Mouse (Mus musculus): ENCODE results near the gene Erv3.
"Not testable (repeated sequence)": the region's sequence is repeated elsewhere in the genome, so short reads cannot be mapped to it uniquely, and the experiment has no call there.

Gene Erv3

GRCm38 (mm10) chr2:131864262-131864796 lies 4.8 kb upstream of the Erv3 start:
- DNase-seq (ENCODE audit: low spot score in 2 of 2): no peak

- peak in 1 of 2 experiments; percentile 45 for DNase-seq (ENCODE audit: low spot score in 2 of 2)
Measured at GRCm38 (mm10) chr2:131863472-131863871, 3.9 kb upstream of the Erv3 start.

DNA sequence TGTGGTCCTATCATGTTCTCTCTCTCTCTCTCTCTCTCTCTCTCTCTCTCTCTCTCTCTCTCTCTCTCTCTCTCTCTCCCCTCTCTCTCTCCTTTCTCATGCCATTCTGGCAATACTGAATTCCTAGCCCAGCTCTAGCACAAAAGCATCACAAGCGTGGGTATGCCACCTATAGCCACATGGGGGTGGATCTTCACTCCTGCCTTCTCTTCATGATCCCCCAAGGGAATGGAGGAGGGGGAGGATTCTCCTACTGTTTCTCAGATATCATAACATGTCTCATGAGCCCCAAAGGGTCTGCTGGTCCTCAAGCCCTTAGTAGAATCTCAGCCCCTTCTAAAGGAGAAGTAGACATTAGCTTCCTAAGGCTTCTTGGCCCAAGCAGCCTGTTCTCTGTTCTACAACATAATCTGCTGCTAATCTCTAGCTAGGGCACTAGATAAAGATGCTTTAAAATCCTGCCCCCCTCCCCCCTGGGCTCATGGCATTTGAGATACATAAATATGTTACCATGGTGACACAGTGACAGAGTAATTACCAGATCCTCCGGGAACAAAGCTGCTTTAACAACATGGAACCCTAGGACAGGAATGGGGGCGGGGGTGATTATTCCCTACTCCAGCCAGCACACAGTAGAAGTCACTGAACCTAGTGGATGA lies 3.2 kb upstream of the Erv3 start:
- DNase-seq (ENCODE audit: low spot score in 2 of 2): peak in 1 of 2 experiments; percentile 54

GRCm38 (mm10) chr2:131857838-131858237 lies 1.7 kb downstream of the Erv3 start:
- DNase-seq (ENCODE audit: low spot score in 2 of 2): no peak

- no peak for DNase-seq (ENCODE audit: low spot score in 2 of 2)
Measured at GRCm38 (mm10) chr2:131853719-131854118, 5.8 kb downstream of the Erv3 start.

- DNase-seq (ENCODE audit: low spot score in 2 of 2): peak; percentile 52 to 69
Measured at GRCm38 (mm10) chr2:131851333-131852092, 8.0 kb downstream of the Erv3 start.

DNA sequence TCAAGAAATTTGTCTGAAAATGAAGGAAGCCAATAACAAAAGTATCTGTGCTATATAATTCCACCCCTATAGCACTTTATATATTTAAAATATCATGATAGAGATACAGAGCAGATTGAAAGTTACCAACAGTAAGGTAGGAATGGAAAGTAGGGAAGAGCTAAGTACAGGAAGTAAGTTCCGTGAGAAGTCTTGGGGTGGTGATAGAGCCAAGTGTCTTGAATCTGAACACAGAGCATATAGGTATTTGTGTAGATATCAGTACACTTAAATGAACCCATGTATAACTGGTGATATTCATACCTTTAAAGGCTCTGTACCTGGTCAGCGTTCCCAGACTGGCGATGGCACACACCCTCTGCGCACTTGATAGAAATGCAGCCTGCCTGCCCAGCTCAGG lies 9.5 kb downstream of the Erv3 start:
- no peak for DNase-seq (ENCODE audit: low spot score in 2 of 2)

DNA sequence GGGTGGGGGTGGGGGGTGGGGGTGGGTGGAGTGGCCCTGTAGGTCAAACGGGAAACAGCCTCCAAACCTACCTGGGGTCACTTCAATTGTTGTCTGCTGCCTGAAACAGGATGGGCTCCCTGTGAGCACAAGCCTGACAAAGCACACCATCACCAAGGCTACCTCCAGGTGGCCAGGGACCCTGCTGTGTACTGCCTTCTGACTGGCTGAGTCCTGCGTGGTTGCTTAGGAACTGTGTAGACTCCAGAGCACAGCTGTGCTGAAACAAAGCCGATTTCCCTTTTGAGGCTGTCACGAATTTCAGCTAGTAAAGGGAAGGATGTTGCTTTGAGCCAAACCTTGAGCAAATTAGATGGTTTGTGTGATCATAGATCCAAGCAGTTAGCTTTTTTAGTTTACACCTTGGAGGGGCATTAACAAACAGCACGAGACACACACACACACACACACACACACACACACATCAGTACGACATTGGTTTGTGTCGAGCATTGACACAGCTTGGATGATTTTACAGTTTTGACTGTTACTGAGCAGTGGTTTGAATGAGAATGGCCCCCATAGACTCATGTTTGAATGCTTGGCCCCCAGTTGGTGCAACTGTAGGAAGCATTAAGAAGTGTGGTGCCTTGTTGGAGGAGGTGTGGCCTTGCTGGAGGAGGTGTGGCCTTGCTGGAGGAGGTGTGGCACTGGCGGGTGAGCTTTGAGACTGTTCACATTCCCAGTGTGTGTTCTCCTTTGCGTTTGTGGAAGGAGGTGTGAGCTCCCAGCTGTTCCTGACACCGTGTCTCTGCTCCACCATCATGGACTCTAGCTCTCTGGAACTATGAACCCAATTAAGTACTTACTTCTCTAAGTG lies 11.8 kb downstream of the Erv3 start:
- DNase-seq (ENCODE audit: low spot score in 2 of 2): peak; percentile 82 to 92

- no peak for DNase-seq (ENCODE audit: low spot score in 2 of 2)
Measured at GRCm38 (mm10) chr2:131846811-131847210, 12.7 kb downstream of the Erv3 start.

GRCm38 (mm10) chr2:131846132-131846710 lies 13.3 kb downstream of the Erv3 start:
- peak in 1 of 2 experiments; percentile 28 for DNase-seq (ENCODE audit: low spot score in 2 of 2)

GRCm38 (mm10) chr2:131845671-131846070 lies 13.9 kb downstream of the Erv3 start:
- no peak for DNase-seq (ENCODE audit: low spot score in 2 of 2)

GRCm38 (mm10) chr2:131842568-131842967 lies 17.0 kb downstream of the Erv3 start:
- peak in 1 of 2 experiments; percentile 9 for DNase-seq (ENCODE audit: low spot score in 2 of 2)

- DNase-seq (ENCODE audit: low spot score in 2 of 2): no peak
Measured at GRCm38 (mm10) chr2:131841321-131841693, 18.2 kb downstream of the Erv3 start.

DNA sequence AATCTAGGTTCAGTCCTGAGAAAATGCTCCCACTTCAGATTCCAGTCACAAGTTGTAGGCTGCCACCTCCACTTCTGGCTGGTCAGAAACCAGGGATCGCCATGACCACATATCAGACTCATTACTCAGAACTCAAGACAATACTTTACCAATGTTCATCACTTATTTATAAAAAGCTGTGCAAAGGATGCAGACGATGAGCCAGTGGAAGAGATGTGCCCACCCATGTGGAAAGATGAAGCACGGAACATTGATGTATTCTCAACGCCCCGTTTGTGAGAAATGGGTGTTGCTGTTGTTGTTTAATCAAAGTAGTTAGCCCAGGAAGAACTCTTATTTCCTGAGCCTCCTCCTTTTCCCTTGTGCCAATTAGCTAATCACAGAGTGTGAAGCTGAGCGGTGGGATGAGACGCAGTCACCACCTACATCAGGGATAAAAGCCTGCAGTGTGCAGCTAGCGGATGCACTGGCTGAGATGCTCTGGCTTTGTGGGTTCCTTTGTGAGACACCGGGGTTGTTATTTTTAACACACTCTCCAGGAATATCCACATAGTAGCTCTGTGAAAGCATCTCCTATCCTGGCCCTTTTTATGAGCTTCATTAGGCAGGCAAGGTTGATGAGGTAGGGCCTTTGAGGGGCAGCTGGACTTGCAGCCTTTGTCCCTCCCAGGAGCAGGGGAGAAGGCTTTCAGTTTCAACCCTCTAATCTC lies 18.8 kb downstream of the Erv3 start:
- peak in 1 of 2 experiments; percentile 28 for DNase-seq (ENCODE audit: low spot score in 2 of 2)

DNA sequence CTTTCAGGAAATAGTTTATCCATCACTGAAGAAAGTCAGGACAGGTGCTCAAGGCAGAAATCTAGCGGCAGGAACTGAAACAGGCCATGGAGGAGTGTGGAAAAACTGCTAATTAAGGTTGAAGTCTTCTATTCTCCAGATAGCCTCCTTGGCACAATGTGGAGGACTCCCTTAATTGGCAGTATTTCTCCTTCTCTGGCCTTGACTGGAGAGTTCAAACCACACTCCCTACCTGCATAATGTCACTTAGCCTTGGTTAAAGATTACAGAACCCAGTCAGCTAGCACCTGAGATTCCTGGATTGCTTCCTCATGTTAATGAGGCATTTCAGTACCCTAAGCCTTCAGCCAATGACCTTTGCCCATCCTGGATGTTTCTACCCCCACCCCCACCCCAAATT lies 25.3 kb downstream of the Erv3 start:
- no peak for DNase-seq (ENCODE audit: low spot score in 2 of 2)

DNA sequence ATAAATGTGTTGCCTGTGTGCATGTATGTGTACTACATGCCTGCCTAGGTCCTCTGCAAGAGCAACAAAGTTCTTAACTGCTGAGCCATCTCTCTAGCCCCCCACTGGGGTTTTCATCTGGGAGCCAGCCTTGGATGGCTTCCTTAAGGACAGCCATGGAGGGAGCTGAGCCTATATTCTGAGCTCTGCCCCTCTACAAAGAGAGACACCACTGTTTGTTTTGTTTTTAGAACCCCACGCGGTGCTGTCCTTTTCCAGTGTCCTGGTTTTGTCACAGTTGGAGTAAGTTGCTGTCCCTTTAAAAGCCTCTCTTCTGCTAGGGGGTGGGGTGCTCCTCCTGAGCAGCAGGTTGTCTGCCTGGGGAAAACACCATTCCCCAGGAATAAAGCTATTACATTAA lies 27.7 kb downstream of the Erv3 start:
- no peak for DNase-seq (ENCODE audit: low spot score in 2 of 2)

DNA sequence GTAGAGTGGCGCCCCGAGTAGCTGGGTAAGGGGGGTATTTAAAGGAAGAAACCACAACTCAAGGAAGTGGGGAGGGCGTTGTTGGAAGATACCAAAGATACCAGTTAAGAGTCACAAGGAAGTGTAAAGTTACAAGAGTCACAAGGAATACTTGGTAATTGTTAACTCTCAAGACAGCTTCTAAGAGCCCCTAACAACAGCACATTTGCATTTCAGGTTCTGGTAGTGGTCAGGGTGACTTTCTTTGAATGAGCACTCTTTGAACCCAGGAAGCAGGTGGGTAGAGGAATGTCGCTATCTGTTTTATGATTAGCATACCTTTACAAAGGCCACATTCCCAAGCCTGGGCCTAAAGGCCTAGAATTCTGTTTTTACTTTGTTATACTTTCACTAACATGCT lies 28.6 kb downstream of the Erv3 start:
- DNase-seq (ENCODE audit: low spot score in 2 of 2): not testable (repeated sequence)

DNA sequence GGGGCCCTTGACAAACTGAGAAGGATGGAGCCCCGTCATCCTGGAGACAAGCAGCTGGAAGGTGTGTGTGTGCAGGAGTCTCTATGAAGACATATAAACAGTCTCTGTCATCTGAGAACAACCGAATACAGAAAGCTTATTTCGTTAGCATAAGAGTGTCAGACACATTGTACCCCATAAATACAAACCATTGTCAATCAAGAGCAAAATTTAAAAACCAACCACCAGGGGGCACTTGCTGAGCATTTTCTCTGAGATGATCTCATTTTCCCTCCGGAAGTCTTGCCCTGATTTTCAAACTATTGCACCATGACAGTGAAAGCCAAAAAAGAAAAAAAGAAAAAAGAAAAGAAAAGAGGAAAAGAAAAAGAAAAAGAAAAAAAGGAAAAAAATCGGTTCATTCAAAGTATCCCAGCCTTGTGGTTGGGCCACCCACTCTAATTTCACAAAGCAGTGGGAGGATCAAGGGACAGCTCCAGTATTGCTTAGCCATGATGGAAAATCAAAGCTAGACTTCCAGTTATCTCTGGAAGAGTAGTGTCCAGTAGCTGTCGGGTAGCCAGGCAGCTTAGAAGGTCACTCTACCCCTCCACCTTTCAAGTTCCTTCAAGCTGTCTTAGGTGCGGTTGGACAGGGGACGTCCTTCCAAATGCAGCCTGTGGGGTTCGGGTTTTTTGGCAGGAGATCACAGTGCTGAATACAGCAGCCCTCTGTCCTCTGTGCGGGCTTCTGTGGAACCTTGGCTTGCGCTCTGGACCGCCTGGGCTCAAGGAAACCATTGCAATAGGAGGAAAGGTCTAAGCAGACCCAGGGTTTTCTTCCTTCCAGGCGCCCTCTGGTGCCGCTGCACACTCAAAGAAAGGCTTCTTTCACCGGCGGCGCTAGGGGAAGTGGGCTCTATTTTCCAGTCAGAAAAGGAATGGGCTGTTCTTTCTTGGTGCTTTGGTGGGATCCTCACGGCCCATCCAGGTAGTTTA lies 31.3 kb downstream of the Erv3 start:
- peak; percentile 85 to 88 for DNase-seq (ENCODE audit: low spot score in 2 of 2)

DNA sequence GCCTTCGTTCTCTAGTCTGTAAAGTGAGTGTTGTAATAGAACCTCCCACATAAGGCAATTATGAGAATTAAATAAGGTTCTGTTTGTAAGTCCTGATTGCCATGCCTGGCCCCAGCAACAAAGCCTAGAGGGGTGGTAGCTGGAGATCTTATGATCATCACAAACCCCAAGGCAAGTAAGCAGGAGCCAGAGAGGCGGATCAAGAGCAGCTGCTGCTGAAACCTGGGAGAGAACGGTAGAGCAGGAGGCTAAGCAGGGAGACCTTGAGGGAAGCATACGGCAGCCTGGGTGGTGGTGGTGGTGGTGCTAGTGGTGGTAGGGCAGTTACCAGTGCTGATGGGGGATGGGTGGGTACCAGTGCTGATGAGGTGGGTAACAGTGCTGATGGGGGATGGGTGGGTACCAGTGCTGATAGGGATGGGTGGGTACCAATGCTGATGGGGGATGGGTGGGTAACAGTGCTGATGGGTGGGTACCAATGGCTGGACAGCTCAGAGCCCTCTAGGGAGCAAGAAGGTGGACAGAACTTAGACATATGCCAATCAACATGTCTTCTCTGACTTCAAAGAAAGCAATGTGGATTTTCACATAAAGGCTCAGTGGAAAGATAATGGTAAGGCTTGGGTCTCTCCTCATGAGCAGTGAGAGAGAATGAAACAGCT lies 32.4 kb downstream of the Erv3 start:
- no peak for DNase-seq (ENCODE audit: low spot score in 2 of 2)

Measured in right cerebral cortex, postnatal 10 days (tissue).